Mouse (Mus musculus): ENCODE data around the gene Mta3.
"Not testable (repeated sequence)": the region's sequence is repeated elsewhere in the genome, so short reads cannot be mapped to it uniquely, and the experiment has no call there.

Gene Mta3

GRCm38 (mm10) chr17:83709517-83709916 is 3.6 kb downstream of the Mta3 start:
- DNase-seq: not testable (repeated sequence)

- no peak for DNase-seq
These were observed 4.7 kb downstream of the Mta3 start for GRCm38 (mm10) chr17:83710639-83711038.

DNA sequence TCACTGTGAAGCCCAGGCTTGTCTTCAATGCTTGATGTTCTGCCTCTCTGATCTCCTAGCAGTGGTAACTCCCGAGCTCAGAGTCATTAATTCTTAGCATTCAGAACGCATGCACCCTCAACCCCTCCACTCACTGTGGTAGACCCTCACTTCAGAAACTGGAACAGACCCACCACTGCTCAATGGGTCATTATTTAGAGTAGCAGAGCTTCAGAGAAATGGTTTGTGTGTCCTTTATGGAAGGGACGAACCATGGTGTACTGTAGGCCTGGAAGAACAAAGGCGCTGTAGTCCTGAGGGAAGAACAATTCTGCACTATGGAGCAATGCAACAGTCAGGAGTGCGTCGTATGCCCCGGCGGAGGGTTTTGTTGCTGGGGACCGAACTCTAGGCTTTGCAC is 6.4 kb downstream of the Mta3 start:
- DNase-seq: no peak

DNA sequence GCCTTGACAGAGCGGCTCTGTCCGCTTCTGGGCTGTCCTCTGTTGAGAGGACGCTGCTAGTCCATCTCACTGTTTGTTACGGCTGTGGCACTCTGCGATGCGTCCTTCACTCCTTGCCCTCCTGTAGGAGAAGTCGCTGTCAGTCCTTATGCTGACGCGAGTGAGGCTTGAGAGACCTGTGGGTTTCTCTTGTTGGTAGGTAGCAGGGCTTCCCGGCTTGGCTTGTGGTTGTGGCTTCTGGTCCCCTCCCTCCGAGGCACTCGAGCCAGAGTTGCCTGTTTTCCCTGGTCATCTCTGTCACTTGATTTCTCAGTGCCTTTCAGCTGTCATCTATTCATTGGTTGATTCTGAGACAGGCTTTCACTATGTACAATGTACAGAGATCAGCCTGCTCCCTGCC is 14.5 kb downstream of the Mta3 start:
- DNase-seq: no peak

- no peak for DNase-seq
These were observed 15.2 kb downstream of the Mta3 start for GRCm38 (mm10) chr17:83721157-83721556.

DNA sequence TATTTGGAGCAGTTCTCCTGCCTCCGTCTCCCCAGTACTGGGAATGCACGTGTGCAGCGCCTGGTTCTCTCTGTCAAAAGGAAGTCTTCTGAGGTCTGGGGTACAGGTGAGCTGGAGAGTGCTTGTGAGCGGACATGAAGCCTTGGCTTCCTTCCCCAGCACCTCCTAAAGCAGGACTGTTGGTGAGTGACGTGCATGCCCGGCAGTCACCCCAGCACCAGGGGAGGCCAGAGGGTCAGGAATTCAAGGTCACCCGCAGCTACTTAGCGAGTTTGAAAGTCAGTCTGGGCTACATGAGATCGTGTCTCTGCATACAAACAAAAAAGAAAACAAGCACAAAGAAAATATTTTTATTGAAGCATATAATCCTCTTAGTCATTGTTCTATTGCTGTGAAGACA is 17.1 kb downstream of the Mta3 start:
- DNase-seq: no peak

- no peak for DNase-seq
These were observed 20.5 kb downstream of the Mta3 start for GRCm38 (mm10) chr17:83726496-83726895.

DNA sequence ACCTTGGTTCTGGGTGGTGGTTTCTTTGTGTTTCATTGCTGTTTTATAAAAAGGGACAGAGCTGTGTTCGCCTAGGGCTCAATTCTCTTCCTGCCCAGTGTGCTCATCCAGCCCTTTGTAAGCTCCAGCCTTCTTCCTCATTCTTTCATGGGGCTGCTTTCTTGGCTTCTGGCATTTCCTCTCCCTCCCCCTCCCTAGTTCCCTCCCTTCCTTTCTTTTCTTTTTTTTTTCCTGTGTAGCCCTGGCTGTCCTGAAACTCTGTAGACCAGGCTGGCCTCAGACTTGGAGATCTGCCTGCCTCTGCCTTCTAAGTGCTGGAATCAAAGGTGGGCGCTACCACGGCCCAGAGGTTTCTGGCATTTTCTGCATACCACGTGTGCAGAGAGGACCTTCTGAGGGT is 21.7 kb downstream of the Mta3 start:
- DNase-seq: no peak

GRCm38 (mm10) chr17:83729029-83729428 is 23.1 kb downstream of the Mta3 start:
- no peak for DNase-seq

- DNase-seq: no peak
These were observed 24.2 kb downstream of the Mta3 start for GRCm38 (mm10) chr17:83730123-83730522.

- no peak for DNase-seq
These were observed 26.2 kb downstream of the Mta3 start for GRCm38 (mm10) chr17:83732166-83732629.

DNA sequence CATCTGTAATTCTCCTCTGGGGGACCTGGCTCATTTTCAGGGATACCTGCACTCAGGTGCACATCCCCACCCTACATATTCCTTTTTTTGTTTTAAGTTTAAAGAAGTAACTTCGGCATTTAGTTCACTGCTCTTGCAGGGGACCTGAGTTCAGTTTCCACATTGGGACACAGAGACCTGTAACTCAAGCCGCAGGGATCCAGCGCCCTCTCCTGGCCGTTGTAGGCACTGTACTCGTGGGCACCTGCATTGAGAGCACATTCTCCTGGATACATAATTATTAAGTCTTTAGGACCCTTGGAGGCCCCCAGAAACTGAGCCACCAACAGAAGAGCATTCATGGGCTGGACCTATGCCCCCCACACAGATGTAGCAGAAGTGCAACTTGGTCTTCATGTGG is 26.8 kb downstream of the Mta3 start:
- peak; percentile 37 for DNase-seq

- DNase-seq: no peak
These were observed 30.7 kb downstream of the Mta3 start for GRCm38 (mm10) chr17:83736701-83737100.

DNA sequence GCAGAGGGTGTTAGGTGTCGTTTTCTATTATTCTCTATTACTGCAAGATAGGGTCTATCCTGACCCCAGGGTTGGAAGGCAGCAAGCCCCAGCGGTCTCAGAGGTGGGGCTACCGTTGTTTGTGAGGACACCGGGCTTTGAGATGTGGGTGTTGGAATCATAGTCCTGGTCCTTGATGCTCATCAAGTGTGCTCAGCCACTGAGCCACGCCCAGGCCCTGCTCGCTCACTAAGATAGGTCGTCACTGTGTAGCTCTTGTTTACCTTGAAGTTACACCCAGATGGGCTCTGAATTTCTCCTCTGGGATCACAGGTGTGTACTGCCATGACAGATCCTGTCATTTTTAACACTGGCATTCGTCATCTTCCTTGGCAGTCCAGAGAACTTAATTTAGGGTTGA is 31.8 kb downstream of the Mta3 start:
- DNase-seq: no peak

DNA sequence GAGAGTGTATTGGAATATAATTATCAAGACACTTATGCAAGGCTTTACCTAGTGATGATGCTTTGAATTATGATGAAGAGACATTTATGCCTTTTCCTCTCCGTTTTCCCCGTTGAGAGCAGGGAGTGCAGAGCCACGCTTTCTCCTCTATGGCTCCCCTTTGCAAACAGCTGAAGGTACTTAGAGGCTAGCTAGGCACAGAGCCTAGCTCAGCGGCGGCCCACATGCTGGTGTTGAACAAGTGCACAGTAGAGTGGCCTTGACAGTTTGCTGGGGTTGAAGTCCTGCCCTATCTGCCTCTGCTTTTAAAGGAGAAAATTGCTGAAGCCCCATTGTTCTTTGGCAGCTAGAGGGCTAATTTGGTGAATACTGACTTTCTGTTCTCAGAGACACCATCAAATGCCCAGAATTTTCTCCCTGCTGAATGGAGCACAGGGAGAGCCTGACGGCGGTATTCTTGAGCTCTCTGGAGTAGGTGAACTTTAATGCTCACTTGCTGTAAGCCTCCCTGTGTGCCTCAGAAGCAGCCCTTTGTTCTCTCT is 34.2 kb downstream of the Mta3 start:
- no peak for DNase-seq

- DNase-seq: peak; percentile 33
These were observed 35.3 kb downstream of the Mta3 start for GRCm38 (mm10) chr17:83741243-83741642.

- no peak for DNase-seq
These were observed 38.4 kb downstream of the Mta3 start for GRCm38 (mm10) chr17:83744231-83744824.

- no peak for DNase-seq
These were observed 41.6 kb downstream of the Mta3 start for GRCm38 (mm10) chr17:83747405-83748160.

- no peak for DNase-seq
These were observed 44.4 kb downstream of the Mta3 start for GRCm38 (mm10) chr17:83750216-83750950.

GRCm38 (mm10) chr17:83753112-83753899 is 47.3 kb downstream of the Mta3 start:
- DNase-seq: no peak

DNA sequence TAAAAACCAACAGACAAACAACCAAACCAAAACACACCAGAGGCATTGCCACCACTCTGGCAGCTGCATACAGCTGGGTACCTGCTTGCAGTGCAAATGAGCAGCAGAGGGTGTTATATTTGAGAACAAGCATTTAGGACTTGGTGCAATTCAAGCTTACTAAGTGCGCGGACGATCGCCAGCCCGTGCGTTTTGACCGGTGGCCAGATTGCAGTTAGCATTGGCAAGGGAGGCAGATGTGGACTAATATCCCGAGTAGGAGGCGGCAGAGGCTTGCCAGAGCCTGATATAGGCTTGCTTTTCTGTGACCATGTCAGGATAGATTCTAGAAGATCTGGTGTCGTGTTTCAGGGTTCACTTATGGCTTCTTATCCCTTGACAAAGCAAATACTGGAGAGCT is 52.1 kb downstream of the Mta3 start:
- no peak for DNase-seq

DNA sequence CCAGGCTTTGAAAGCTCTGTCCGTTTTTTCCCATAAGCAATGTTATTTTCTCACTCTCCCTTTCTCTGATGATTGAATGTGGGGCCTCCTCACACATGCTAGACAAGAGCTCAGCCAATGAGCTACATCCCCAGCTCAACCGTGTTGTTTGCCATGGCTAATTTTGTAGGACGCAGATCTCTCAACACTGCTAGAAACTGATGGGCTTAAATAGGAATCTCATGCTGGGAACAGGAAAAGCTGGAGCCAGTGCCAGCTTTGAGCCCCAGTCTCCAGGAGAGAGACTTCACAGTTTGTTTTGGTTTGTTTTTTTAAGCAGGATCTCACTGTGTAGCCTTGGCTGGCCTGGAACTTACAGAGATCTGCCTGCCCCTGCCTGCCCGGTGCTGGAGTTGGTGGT is 53.6 kb downstream of the Mta3 start:
- peak; percentile 34 for DNase-seq

DNA sequence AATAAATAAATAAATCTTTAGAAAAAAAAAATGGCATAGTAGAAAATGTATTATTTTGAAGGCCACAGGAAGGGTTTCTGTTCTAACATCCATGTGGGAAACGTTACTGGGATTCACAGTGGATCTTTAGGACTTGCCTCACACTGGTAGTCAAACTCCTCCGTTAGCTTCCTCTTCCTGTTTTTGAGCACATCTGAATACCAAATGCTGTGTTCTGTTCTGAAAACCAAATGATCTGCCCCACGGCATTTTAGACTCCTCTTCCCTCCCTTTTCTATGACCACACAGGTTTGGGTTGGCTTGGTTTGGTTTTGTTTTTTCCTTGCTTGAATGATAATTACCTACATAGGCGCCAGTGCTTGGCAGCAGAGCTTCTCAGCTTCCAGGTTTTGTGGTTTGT is 58.6 kb downstream of the Mta3 start:
- no peak for DNase-seq

Data from cerebellum, adult 9-11 months (tissue).